Mouse (Mus musculus) megakaryocyte, adult 5-6 weeks (primary cell): ENCODE data around the gene Sowahd. TPM values are rescaled to one million over a fixed set of nuclear protein-coding genes. Genes with fewer than 3 reads are reported as not detected.
"Not testable (repeated sequence)": the region's sequence is repeated elsewhere in the genome, so short reads cannot be mapped to it uniquely, and the experiment has no call there.

Experiments used
- ATAC-seq: 2 replicates; pipeline ENCODE4 v1.8.0; 2016; ENCODE audit warnings: mild to moderate bottlenecking, inconsistent platforms; ENCODE audit not compliant: poor library complexity, severe bottlenecking
- total RNA-seq, 2 experiments: library from RNA; stranded (forward) in 1 of 2; stranded (reverse) in 1 of 2; fragments of 153-499, 151-499 nt in 1 of 2; fragments of 221-1000, 200-1000 nt in 1 of 2; gene quantifications; 2 replicates each; pipeline versions ENCODE4 v1.2.3 to v1.2.4; 2015 to 2017

Gene Sowahd
- not detected in 2 replicates for total RNA-seq (2015)
- not detected in 2 replicates for total RNA-seq (2017)

- peak; percentile 75 for ATAC-seq
Observed at GRCm38 (mm10) chrX:37048066-37048889, at the start of gene Sowahd. Gene Sowahd (plus strand): TSS chrX:37048845.

DNA sequence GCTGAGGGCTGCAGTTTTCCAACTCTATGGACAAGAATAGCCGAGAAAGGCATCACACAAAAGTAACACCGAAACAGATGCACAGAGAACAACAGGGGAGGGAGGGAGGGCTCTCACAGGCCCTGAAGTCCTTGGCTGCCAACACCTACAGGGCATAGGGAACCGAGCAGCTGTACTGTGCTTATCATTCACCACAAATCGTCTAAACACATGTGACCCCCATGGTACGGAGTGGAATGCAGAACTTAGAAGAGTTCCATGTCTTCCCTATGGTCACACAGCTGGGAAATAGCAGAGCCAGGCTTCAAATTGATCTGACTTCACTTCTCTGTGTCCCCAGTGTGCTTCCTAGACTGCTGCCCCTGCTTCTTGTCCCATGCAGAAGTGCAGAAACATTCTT is 34.8 kb upstream of the Sowahd start:
- ATAC-seq = no peak

- ATAC-seq = no peak
Observed at GRCm38 (mm10) chrX:37018150-37018654, 30.4 kb upstream of the Sowahd start.

GRCm38 (mm10) chrX:37019045-37019444 is 29.6 kb upstream of the Sowahd start:
- ATAC-seq = no peak

DNA sequence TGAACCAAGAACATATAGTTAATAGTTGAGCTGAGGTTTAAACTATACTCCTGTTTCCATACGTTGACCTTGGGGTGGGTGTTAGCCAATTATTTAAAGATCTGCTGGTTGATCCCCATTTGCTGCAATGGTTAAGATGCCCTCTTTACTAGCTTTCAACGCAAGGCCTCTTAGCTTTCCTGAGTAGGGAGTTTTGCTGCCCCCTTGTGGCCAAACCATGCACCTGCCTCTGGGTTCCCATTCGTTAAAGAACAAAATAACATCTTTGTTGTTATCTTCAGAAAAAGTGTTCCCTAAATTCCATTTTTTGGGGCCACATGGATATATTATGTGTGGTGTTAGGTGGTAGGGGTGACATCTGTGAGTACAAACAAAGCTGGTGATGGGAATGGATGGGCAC is 26.0 kb upstream of the Sowahd start:
- ATAC-seq = peak; percentile 69

DNA sequence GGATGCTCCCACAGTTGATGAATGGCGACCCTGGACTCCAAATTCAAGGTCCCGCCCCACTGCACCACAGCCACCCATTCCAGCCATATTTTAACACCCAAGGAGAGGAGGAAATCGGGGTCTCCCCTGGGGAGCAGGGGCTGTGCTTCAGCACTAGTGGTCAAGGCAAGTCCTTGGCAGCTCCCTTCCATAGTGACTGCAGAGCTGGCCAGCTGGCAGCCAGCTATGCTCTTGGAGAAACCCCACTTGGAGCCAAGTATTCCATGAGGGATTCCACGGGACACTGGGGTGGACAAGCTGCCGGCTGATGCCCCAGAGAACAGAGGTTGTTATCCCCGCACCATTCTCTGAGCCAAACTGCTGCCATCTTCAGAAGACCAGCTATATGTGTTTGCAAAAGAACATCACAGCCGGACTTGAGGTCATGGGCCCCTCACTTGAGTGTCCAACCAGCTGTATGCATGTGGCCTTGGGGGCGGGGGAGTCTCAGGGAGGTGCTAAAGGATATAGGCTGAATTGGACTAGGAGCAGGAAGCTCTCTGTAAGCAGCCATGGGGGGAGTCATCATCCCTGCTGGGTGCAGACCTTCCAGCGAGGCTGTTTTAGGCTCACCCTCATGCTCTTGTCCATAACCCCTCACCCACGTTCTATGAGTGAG is 24.9 kb upstream of the Sowahd start:
- ATAC-seq = no peak

DNA sequence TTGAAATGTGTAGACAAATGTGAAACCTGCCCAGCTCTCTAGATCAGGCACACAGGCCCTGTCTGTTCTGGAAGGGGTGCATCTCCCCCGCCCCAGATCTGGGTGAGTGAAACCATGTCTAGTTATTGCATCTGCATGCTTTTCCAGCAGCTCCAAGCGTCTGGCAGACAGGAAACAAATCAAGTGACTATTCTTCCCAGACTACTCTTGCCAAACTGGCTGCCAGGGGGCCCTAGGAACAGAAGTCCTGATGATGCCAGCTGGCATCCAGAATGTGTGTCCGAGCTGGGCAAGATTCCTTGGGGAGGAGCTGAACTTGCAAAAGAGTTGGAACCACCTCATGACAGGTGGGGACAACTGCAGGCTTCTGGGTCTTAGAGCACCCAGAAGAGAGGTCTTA is 20.3 kb upstream of the Sowahd start:
- ATAC-seq = no peak

- peak; percentile 33; the same call in 1 of the 2 replicates for ATAC-seq
Observed at GRCm38 (mm10) chrX:37042726-37043125, 5.9 kb upstream of the Sowahd start.

GRCm38 (mm10) chrX:37048890-37049823 is 512 bp downstream of the Sowahd start:
- peak; percentile 24 for ATAC-seq

- ATAC-seq = 0 out of 2 replicates have a peak, but pooled peaks have one; percentile 18
Observed at GRCm38 (mm10) chrX:37063902-37064301, 15.3 kb downstream of the Sowahd start.

DNA sequence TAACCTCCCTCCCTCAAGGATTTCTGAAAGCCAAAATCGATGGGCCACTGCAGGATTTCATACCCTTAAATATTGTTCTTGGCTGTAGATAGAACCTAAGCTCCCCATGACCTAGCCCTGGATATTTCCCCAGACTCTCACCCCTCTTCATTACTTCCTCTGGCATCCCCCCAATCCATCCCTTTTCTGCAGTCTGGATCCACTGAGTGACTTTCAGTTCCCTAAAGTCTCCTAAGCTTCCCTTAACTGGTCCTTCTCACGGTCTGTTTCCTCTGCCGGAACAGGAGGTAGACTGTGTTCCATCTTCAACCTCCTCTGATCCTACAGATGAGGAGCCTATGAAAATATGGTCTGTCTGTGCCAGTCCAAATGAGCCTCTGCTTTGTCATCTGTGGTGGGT is 18.7 kb downstream of the Sowahd start:
- peak; percentile 68 for ATAC-seq

DNA sequence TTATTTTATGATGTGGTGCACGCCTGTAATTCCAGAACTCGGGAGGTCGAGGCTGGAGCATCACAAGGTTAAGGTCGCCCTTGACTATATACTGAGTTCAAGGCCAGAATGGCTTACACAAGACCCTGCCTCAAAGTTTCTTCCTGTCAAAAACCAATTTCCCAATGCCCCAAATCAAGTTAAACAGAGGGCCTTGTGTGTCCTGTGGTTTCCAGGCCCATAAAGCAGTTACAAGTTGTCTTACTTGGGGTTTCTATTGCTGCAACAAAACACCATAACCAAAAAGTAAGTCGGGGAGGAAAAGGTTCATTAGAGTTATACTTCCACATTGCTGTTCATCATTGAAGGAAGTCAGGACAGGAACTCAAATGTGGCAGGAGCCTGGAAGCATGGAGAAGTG is 20.1 kb downstream of the Sowahd start:
- ATAC-seq = no peak

GRCm38 (mm10) chrX:37074262-37074892 is 25.7 kb downstream of the Sowahd start:
- peak; percentile 87 for ATAC-seq

GRCm38 (mm10) chrX:37076651-37077050 is 28.0 kb downstream of the Sowahd start:
- no peak for ATAC-seq

DNA sequence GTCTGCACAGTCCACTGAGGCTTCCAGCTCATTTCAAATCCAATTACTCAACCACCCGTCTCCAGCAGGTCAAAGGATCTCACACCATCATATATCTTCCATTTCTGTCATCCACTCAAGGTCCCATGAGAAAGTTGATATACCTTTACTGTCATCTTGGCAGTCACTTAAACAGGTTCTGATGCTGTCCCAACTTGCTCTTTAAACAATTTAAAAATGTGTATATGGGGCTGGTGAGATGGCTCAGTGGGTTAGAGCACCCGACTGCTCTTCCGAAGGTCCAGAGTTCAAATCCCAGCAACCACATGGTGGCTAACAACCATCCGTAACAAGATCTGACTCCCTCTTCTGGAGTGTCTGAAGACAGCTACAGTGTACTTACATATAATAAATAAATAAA is 31.7 kb downstream of the Sowahd start:
- ATAC-seq = not testable (repeated sequence)

- ATAC-seq = no peak
Observed at GRCm38 (mm10) chrX:37081194-37081593, 32.5 kb downstream of the Sowahd start.

- ATAC-seq = 0 out of 2 replicates have a peak, but pooled peaks have one; percentile 7
Observed at GRCm38 (mm10) chrX:37084318-37084926, 35.8 kb downstream of the Sowahd start.

GRCm38 (mm10) chrX:37084927-37085660 is 36.4 kb downstream of the Sowahd start, which contains the start of gene Rpl39:
Gene Rpl39 (minus strand): TSS chrX:37085402.
- peak; percentile 96 for ATAC-seq

DNA sequence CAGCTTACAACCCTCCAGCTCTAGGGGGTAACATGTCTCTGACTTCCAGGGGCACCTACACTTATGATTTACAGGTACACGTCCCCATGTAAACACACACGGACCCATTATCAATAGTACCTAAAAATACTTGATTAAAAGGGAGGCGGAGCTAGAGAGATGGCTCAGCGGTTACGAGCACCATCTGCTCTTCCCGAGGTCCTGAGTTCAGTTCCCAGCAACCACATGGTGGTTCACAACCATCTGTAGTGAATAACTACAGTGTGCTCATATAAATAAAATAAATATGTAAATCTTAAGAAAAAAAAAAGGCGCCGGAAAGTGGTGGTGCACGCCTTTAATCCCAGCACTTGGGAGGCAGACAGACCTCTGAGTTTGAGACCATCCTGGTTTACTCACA is 37.0 kb downstream of the Sowahd start:
- peak; percentile 22; the same call in 1 of the 2 replicates for ATAC-seq
